Comparison of ENCODE assay signal across 15 mouse cellular contexts in genomic region chrX:35898501-35898766, GRCm38 (mm10).
"Had no signal": no experiment of that assay in that cellular context is flagged by ENCODE, and none has a peak within 500 bp of the region (broad histone marks: within the 10 kb centered on the region; RNA-seq: fewer than 3 reads in every experiment).

No protein-coding gene starts in this region.

- H3K27ac ChIP-seq: kidney, postnatal 0 days; limb, embryonic 15.5 days; liver, embryonic 13.5 days; midbrain, embryonic 12.5 days; neural tube, embryonic 13.5 days; stomach, postnatal 0 days had no signal

- ATAC-seq: midbrain, embryonic 16.5 days had no signal

- H3K4me1 ChIP-seq: limb, embryonic 15.5 days; liver, embryonic 13.5 days; midbrain, embryonic 12.5 days; neural tube, embryonic 13.5 days had no signal

- H3K9me3 ChIP-seq: limb, embryonic 15.5 days; liver, embryonic 13.5 days; midbrain, embryonic 12.5 days; neural tube, embryonic 13.5 days had no signal

- DNase-seq: kidney, adult 11 months; kidney, adult 9 months; kidney, postnatal 36 days; layer of hippocampus, adult 9-11 months; layer of hippocampus, postnatal 36 days; liver, embryonic 13.5 days; lung, adult 18-20 months; lung, postnatal 36 days; right cerebral cortex, postnatal 14 days had no signal

- H3K4me3 ChIP-seq: limb, embryonic 15.5 days; liver, embryonic 13.5 days; midbrain, embryonic 12.5 days; neural tube, embryonic 13.5 days had no signal

- H3K36me3 ChIP-seq: limb, embryonic 15.5 days; liver, embryonic 13.5 days; midbrain, embryonic 12.5 days; neural tube, embryonic 13.5 days had no signal

- H3K27me3 ChIP-seq: limb, embryonic 15.5 days; liver, embryonic 13.5 days; midbrain, embryonic 12.5 days; neural tube, embryonic 13.5 days had no signal
